Mouse (Mus musculus): ENCODE measurements around the gene Smr3a.

DNA sequence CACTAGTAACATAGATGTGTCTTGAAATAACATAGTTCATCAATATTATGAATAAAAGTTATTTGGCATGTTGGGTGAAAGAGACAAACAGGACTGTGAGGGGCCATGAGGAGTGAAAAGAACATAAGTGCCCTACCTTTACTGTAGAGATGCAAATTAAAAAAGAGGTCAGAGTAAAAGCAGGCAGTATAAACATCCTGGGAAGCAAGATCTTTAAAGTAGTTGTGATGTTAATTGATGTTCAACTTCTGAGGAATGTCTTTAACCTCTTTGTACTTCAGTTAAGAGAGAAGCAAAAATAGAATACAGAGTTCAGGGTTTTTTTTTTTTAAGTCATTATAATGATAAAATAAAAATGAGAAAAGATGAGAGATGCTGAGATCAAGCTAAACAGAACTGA lies 2.9 kb downstream of the Smr3a start:
- no peak for TF ChIP-seq CTCF (IDR thresholded peaks at IDR 0.05; ENCODE audit: low read depth)
- no peak for TF ChIP-seq EP300 (IDR thresholded peaks at IDR 0.05; ENCODE audit: low read depth)

Measured in liver, postnatal 0 days (tissue).